Mouse (Mus musculus) neural tube, embryonic 12.5 days (tissue): ENCODE results near the gene Sympk. TPM values are rescaled to one million over a fixed set of nuclear protein-coding genes. Genes with fewer than 3 reads are reported as not detected.

Source experiments
- ATAC-seq: fragments of 200-750 bp; cut with Nextera tagmentation; 2 replicates; pipeline ENCODE4 v1.8.0; 2017; ENCODE audit warnings: low read depth, mild to moderate bottlenecking, moderate TSS enrichment, moderate library complexity; ENCODE audit not compliant: low FRiP score
- H3K27ac ChIP-seq: fragments of 300-500 bp; sonication (generic); 2 replicates; pipeline ENCODE4 v1.5.1; 2016
- H3K27me3 ChIP-seq: fragments of 300-500 bp; sonication (generic); replicated peaks from 2 replicates; pipeline ENCODE4 v1.6.1; 2016; ENCODE audit warnings: mild to moderate bottlenecking
- H3K36me3 ChIP-seq: fragments of 300-500 bp; sonication (generic); 2 replicates; pipeline ENCODE4 v1.6.1; 2016; ENCODE audit warnings: mild to moderate bottlenecking
- H3K4me1 ChIP-seq: fragments of 300-500 bp; sonication (generic); 2 replicates; pipeline ENCODE4 v1.6.1; 2016
- H3K4me2 ChIP-seq: fragments of 300-500 bp; sonication (generic); replicated peaks from 2 replicates; pipeline ENCODE4 v1.6.1; 2016; ENCODE audit warnings: mild to moderate bottlenecking
- H3K4me3 ChIP-seq: fragments of 300-500 bp; sonication (generic); 2 replicates; pipeline ENCODE4 v1.5.1; 2016
- H3K9ac ChIP-seq: fragments of 300-500 bp; sonication (generic); 2 replicates; pipeline ENCODE4 v1.6.1; 2016; ENCODE audit warnings: mild to moderate bottlenecking
- H3K9me3 ChIP-seq: fragments of 300-500 bp; sonication (generic); 2 replicates; pipeline ENCODE4 v1.6.1; 2016; ENCODE audit warnings: mild to moderate bottlenecking
- WGBS: fragments of 180-500 bp; shearing (Covaris S2); methylation state at CpG from one replicate; pipeline ENCODE4 v1.1.7; 2016; 5-methylcytosine and 5-hydroxymethylcytosine counted together
- polyA plus RNA-seq: library from polyadenylated mRNA; unstranded; fragments of >200 nt; fragmentation: Nextera tagmentation; extraction: Ambion mirVana; gene quantifications from 2 replicates; pipeline ENCODE4 v1.2.1, GENCODE M21; 2016

Sympk gene
- polyA plus RNA-seq, 1 experiment from 2014 or later = 46.9 TPM

GRCm38 (mm10) chr7:19000421-19000820 is 23.8 kb upstream of the Sympk start:
- Histone ChIP-seq H3K9ac (peak overlapping the region; percentile 61), H3K27me3 (no peaks in the 10 kb centered on the region), H3K36me3 (peaks cover 9% of the 10 kb centered on the region), H3K4me1 (peaks cover 27% of the 10 kb centered on the region), H3K9me3 (no peaks in the 10 kb centered on the region), H3K4me3 (peak overlapping the region; percentile 36), H3K4me2 (peak overlapping the region; percentile 62), H3K27ac (no peak overlapping the region)
- WGBS = 40% methylated on average over 10 of the region's 10 CpGs
- no peak for ATAC-seq

- Histone ChIP-seq H3K4me2 (peak overlapping the region; percentile 62), H3K9ac (peak overlapping the region; percentile 61), H3K9me3 (no peaks in the 10 kb centered on the region), H3K4me1 (peaks cover 35% of the 10 kb centered on the region), H3K4me3 (peak overlapping the region; percentile 36), H3K27ac (no peak overlapping the region), H3K36me3 (peaks cover 16% of the 10 kb centered on the region), H3K27me3 (no peaks in the 10 kb centered on the region)
- 32% methylated on average over 18 of the region's 18 CpGs for WGBS
- ATAC-seq = no peak
Observed at GRCm38 (mm10) chr7:19001066-19001806, 22.9 kb upstream of the Sympk start.

GRCm38 (mm10) chr7:19001807-19002085 is 22.4 kb upstream of the Sympk start:
- Histone ChIP-seq H3K27ac (no peak overlapping the region), H3K9ac (no peak overlapping the region), H3K4me3 (no peak overlapping the region), H3K4me2 (no peak overlapping the region), H3K27me3 (no peaks in the 10 kb centered on the region), H3K36me3 (peaks cover 17% of the 10 kb centered on the region), H3K9me3 (no peaks in the 10 kb centered on the region), H3K4me1 (peaks cover 38% of the 10 kb centered on the region)
- ATAC-seq = no peak
- WGBS = 36% methylated on average over 3 of the region's 3 CpGs

GRCm38 (mm10) chr7:19002115-19002514 is 22.1 kb upstream of the Sympk start:
- no peak overlapping the region for H3K4me3 ChIP-seq

GRCm38 (mm10) chr7:19002848-19003498 is 21.2 kb upstream of the Sympk start:
- WGBS = 1% methylated on average over 17 of the region's 17 CpGs
- H3K36me3 ChIP-seq = peaks cover 25% of the 10 kb centered on the region
- ATAC-seq = peak; percentile 45
- peak overlapping the region; percentile 32 for H3K4me3 ChIP-seq
- H3K27ac ChIP-seq = no peak overlapping the region
- no peaks in the 10 kb centered on the region for H3K27me3 ChIP-seq
- peak overlapping the region; percentile 43 for H3K9ac ChIP-seq
- H3K9me3 ChIP-seq = no peaks in the 10 kb centered on the region
- H3K4me2 ChIP-seq = peak overlapping the region; percentile 65
- peaks cover 46% of the 10 kb centered on the region for H3K4me1 ChIP-seq

More at GRCm38 (mm10) chr7:19002115-19002514, 22.1 kb upstream of the Sympk start:
- H3K9ac ChIP-seq = no peak overlapping the region; the same call in 1 of the 2 replicates
- H3K9me3 ChIP-seq = no peaks in the 10 kb centered on the region
- H3K4me2 ChIP-seq = peak overlapping the region; percentile 65
- H3K27me3 ChIP-seq = no peaks in the 10 kb centered on the region
- ATAC-seq = no peak
- H3K36me3 ChIP-seq = peaks cover 21% of the 10 kb centered on the region
- 46% methylated on average over 4 of the region's 4 CpGs for WGBS
- no peak overlapping the region for H3K27ac ChIP-seq
- peaks cover 42% of the 10 kb centered on the region for H3K4me1 ChIP-seq

GRCm38 (mm10) chr7:19003902-19004630 is 20.1 kb upstream of the Sympk start, which contains the start of gene Irf2bp1:
Gene Irf2bp1, plus strand, starts transcription at chr7:19004044.
- Histone ChIP-seq H3K27ac (peak within 1 kb of the TSS; percentile 89), H3K36me3 (peaks cover 25% of the 10 kb centered on the region), H3K27me3 (no peaks in the 10 kb centered on the region), H3K4me2 (peak within 1 kb of the TSS; percentile 100), H3K4me1 (peaks cover 46% of the 10 kb centered on the region), H3K9ac (peak within 1 kb of the TSS; percentile 94), H3K4me3 (peak within 1 kb of the TSS; percentile 92), H3K9me3 (no peaks in the 10 kb centered on the region)
- ATAC-seq = peak; percentile 34
- under 1% methylated on average over 89 of the region's 90 CpGs for WGBS

- Histone ChIP-seq H3K4me2 (peak overlapping the region; percentile 100), H3K9ac (peak overlapping the region; percentile 94), H3K27ac (no peak overlapping the region), H3K4me1 (peaks cover 46% of the 10 kb centered on the region), H3K27me3 (no peaks in the 10 kb centered on the region), H3K36me3 (peaks cover 25% of the 10 kb centered on the region), H3K9me3 (no peaks in the 10 kb centered on the region), H3K4me3 (peak overlapping the region; percentile 92)
- WGBS = 5% methylated on average over 34 of the region's 34 CpGs
- ATAC-seq = peak; percentile 8
Observed at GRCm38 (mm10) chr7:19004631-19005079, 19.5 kb upstream of the Sympk start.

GRCm38 (mm10) chr7:19005417-19006121 is 18.6 kb upstream of the Sympk start:
- no peak for ATAC-seq
- Histone ChIP-seq H3K36me3 (peaks cover 25% of the 10 kb centered on the region), H3K4me1 (peaks cover 39% of the 10 kb centered on the region), H3K9ac (peak overlapping the region; percentile 94; the same call in 1 of the 2 replicates), H3K27ac (no peak overlapping the region), H3K9me3 (no peaks in the 10 kb centered on the region), H3K4me2 (peak overlapping the region; percentile 100), H3K4me3 (peak overlapping the region; percentile 92; the same call in 1 of the 2 replicates), H3K27me3 (no peaks in the 10 kb centered on the region)
- 83% methylated on average over 34 of the region's 34 CpGs for WGBS

- no peaks in the 10 kb centered on the region for H3K27me3 ChIP-seq
- H3K36me3 ChIP-seq = peaks cover 25% of the 10 kb centered on the region
- no peak overlapping the region for H3K9ac ChIP-seq
- no peak overlapping the region for H3K27ac ChIP-seq
- 8% methylated on average over 12 of the region's 12 CpGs for WGBS
- no peak for ATAC-seq
- H3K4me2 ChIP-seq = peak overlapping the region; percentile 100
- no peaks in the 10 kb centered on the region for H3K9me3 ChIP-seq
- no peak overlapping the region for H3K4me3 ChIP-seq
- H3K4me1 ChIP-seq = peaks cover 35% of the 10 kb centered on the region
Observed at GRCm38 (mm10) chr7:19006476-19006875, 17.7 kb upstream of the Sympk start.

- peaks cover 40% of the 10 kb centered on the region for H3K4me1 ChIP-seq
- H3K4me2 ChIP-seq = peak overlapping the region; percentile 100
- ATAC-seq = no peak
- WGBS = 78% methylated on average over 13 of the region's 13 CpGs
- H3K9me3 ChIP-seq = no peaks in the 10 kb centered on the region
- H3K4me3 ChIP-seq = no peak overlapping the region
- H3K36me3 ChIP-seq = peaks cover 25% of the 10 kb centered on the region
- no peak overlapping the region for H3K27ac ChIP-seq
- 0 out of 2 replicates have a peak overlapping the region, but pooled peaks have one; percentile 13 for H3K9ac ChIP-seq
- no peaks in the 10 kb centered on the region for H3K27me3 ChIP-seq
Observed at GRCm38 (mm10) chr7:19007026-19007977, 16.9 kb upstream of the Sympk start.

GRCm38 (mm10) chr7:19010581-19010980 is 13.6 kb upstream of the Sympk start:
- no peak overlapping the region for H3K4me3 ChIP-seq
- peaks cover 18% of the 10 kb centered on the region for H3K36me3 ChIP-seq
- ATAC-seq = no peak
- H3K9me3 ChIP-seq = no peaks in the 10 kb centered on the region
- no peak overlapping the region for H3K4me2 ChIP-seq
- 81% methylated on average over 7 of the region's 7 CpGs for WGBS
- no peaks in the 10 kb centered on the region for H3K27me3 ChIP-seq
- H3K4me1 ChIP-seq = peaks cover 27% of the 10 kb centered on the region
- no peak overlapping the region for H3K9ac ChIP-seq
- no peak overlapping the region for H3K27ac ChIP-seq
